Mouse (Mus musculus) layer of hippocampus, adult 9-11 months (tissue): ENCODE data around the gene Wnt10b.
A peak's percentile ranks its signal among the peaks of the same experiment; 100 is the strongest.
"Not testable (repeated sequence)": the region's sequence is repeated elsewhere in the genome, so short reads cannot be mapped to it uniquely, and the experiment has no call there.

ENCODE experiments used
- DNase-seq: peaks from one replicate; pipeline ENCODE4 v3.0.0; 2022

The Wnt10b gene

GRCm38 (mm10) chr15:98771813-98772425 lies 6.0 kb downstream of the Wnt10b start:
- no peak for DNase-seq

- DNase-seq = no peak
Measured at GRCm38 (mm10) chr15:98768259-98768658, 9.7 kb downstream of the Wnt10b start.

GRCm38 (mm10) chr15:98765929-98766328 lies 12.0 kb downstream of the Wnt10b start:
- no peak for DNase-seq

GRCm38 (mm10) chr15:98762670-98763529 lies 15.1 kb downstream of the Wnt10b start, which contains the start of gene Arf3:
Arf3 (minus strand) TSS chr15:98763214.
- DNase-seq = peak; percentile 95

- DNase-seq = peak; percentile 88
Measured at GRCm38 (mm10) chr15:98762201-98762621, 15.7 kb downstream of the Wnt10b start.

GRCm38 (mm10) chr15:98754125-98754524 lies 23.8 kb downstream of the Wnt10b start:
- no peak for DNase-seq

- DNase-seq = no peak
Measured at GRCm38 (mm10) chr15:98753021-98753423, 24.9 kb downstream of the Wnt10b start.

- no peak for DNase-seq
Measured at GRCm38 (mm10) chr15:98749093-98749492, 28.9 kb downstream of the Wnt10b start.

- no peak for DNase-seq
Measured at GRCm38 (mm10) chr15:98747296-98747695, 30.7 kb downstream of the Wnt10b start.

- DNase-seq = no peak
Measured at GRCm38 (mm10) chr15:98746344-98746965, 31.5 kb downstream of the Wnt10b start.

- not testable (repeated sequence) for DNase-seq
Measured at GRCm38 (mm10) chr15:98743863-98744262, 34.1 kb downstream of the Wnt10b start.

GRCm38 (mm10) chr15:98742766-98743428 lies 35.1 kb downstream of the Wnt10b start:
- DNase-seq = no peak

GRCm38 (mm10) chr15:98740219-98740618 lies 37.7 kb downstream of the Wnt10b start:
- no peak for DNase-seq

GRCm38 (mm10) chr15:98738796-98739195 lies 39.2 kb downstream of the Wnt10b start:
- no peak for DNase-seq

- no peak for DNase-seq
Measured at GRCm38 (mm10) chr15:98737881-98738280, 40.1 kb downstream of the Wnt10b start.

- no peak for DNase-seq
Measured at GRCm38 (mm10) chr15:98736521-98736920, 41.4 kb downstream of the Wnt10b start.

- no peak for DNase-seq
Measured at GRCm38 (mm10) chr15:98733976-98734566, 43.9 kb downstream of the Wnt10b start.

- DNase-seq = no peak
Measured at GRCm38 (mm10) chr15:98733370-98733769, 44.6 kb downstream of the Wnt10b start.

GRCm38 (mm10) chr15:98732006-98732531 lies 45.9 kb downstream of the Wnt10b start:
- no peak for DNase-seq

GRCm38 (mm10) chr15:98730790-98731189 lies 47.2 kb downstream of the Wnt10b start:
- DNase-seq = no peak

- DNase-seq = no peak
Measured at GRCm38 (mm10) chr15:98729791-98730545, 48.0 kb downstream of the Wnt10b start.

GRCm38 (mm10) chr15:98728366-98728765 lies 49.6 kb downstream of the Wnt10b start:
- no peak for DNase-seq
